Mouse (Mus musculus) myocyte (in vitro differentiated cells): Measurements from ENCODE around the gene Col17a1. TPM values are rescaled to one million over a fixed set of nuclear protein-coding genes. Genes with fewer than 3 reads are reported as not detected.

Source experiments
- H3K27me3 ChIP-seq: one replicate; pipeline ENCODE4 v1.6.1; 2011; ENCODE audit not compliant: control insufficient read depth, insufficient read depth, insufficient read length
- H3K36me3 ChIP-seq: one replicate; pipeline ENCODE4 v1.6.1; 2011; ENCODE audit not compliant: control insufficient read depth, insufficient read depth
- H3K4me2 ChIP-seq: one replicate; pipeline ENCODE4 v1.6.1; 2011; ENCODE audit warnings: low read depth, control low read depth
- H3K4me3 ChIP-seq: one replicate; pipeline ENCODE4 v1.5.1; 2011; ENCODE audit warnings: mild to moderate bottlenecking, control low read depth, moderate library complexity
- H3K79me2 ChIP-seq: one replicate; pipeline ENCODE4 v1.6.1; 2011; ENCODE audit not compliant: control insufficient read depth, insufficient read depth
- H3ac ChIP-seq: one replicate; pipeline ENCODE4 v1.6.1; 2011; ENCODE audit not compliant: control insufficient read depth, insufficient read length
- CEBPB ChIP-seq: IDR thresholded peaks from 2 replicates; pipeline ENCODE4 v1.6.1; 2011; ENCODE audit warnings: mild to moderate bottlenecking, moderate library complexity; ENCODE audit not compliant: poor library complexity, insufficient read depth, severe bottlenecking
- E2F4 ChIP-seq: IDR thresholded peaks from one replicate; pipeline ENCODE4 v1.6.1; 2011; ENCODE audit warnings: mild to moderate bottlenecking, control low read depth, moderate library complexity; ENCODE audit not compliant: insufficient read depth
- MAX ChIP-seq: IDR thresholded peaks from one replicate; pipeline ENCODE4 v1.6.1; 2011; ENCODE audit warnings: low read depth, mild to moderate bottlenecking, control low read depth
- MYOD1 ChIP-seq, 3 experiments: IDR thresholded peaks; one replicate each; pipeline ENCODE4 v1.6.1; 2011; ENCODE audit warnings: control low read depth in 2 of 3, low read depth in 2 of 3, mild to moderate bottlenecking in 2 of 3, moderate library complexity in 1 of 3; ENCODE audit not compliant: insufficient read length in 2 of 3, control insufficient read depth in 1 of 3
- MYOG ChIP-seq, 3 experiments: IDR thresholded peaks; one replicate each; pipeline ENCODE4 v1.6.1; 2011; ENCODE audit warnings: control low read depth in 2 of 3, low read depth in 2 of 3, mild to moderate bottlenecking in 2 of 3; ENCODE audit not compliant: insufficient read length in 2 of 3, control insufficient read depth in 1 of 3, insufficient read depth in 1 of 3
- POLR2A ChIP-seq: IDR thresholded peaks from one replicate; pipeline ENCODE4 v1.6.1; 2011; ENCODE audit warnings: low read depth, mild to moderate bottlenecking, control low read depth, moderate library complexity; ENCODE audit not compliant: insufficient read length
- POLR2AphosphoS2 ChIP-seq: IDR thresholded peaks from one replicate; pipeline ENCODE4 v1.6.1; 2011; ENCODE audit warnings: low read depth, control low read depth; ENCODE audit not compliant: insufficient read length
- REST ChIP-seq: IDR thresholded peaks from one replicate; pipeline ENCODE4 v1.6.1; 2011; ENCODE audit warnings: mild to moderate bottlenecking, control low read depth, moderate library complexity; ENCODE audit not compliant: insufficient read depth, insufficient read length
- SRF ChIP-seq: IDR thresholded peaks from one replicate; pipeline ENCODE4 v1.6.1; 2011; ENCODE audit warnings: low read depth; ENCODE audit not compliant: control insufficient read depth, insufficient read length
- TCF12 ChIP-seq: IDR thresholded peaks from one replicate; pipeline ENCODE4 v1.6.1; 2011; ENCODE audit warnings: mild to moderate bottlenecking, control low read depth; ENCODE audit not compliant: poor library complexity, insufficient read depth, severe bottlenecking
- TCF3 ChIP-seq: IDR thresholded peaks from one replicate; pipeline ENCODE4 v1.6.1; 2011; ENCODE audit warnings: low read depth, control low read depth; ENCODE audit not compliant: insufficient read length
- USF1 ChIP-seq: IDR thresholded peaks from one replicate; pipeline ENCODE4 v1.6.1; 2011; ENCODE audit warnings: low read depth, mild to moderate bottlenecking, control low read depth, moderate library complexity
- polyA plus RNA-seq: library from polyadenylated mRNA; unstranded; fragments of >200 nt; fragmentation: generic; extraction: Trizol; gene quantifications from one replicate; pipeline ENCODE4 v1.2.1, GENCODE M21; 2012; ENCODE audit warnings: missing spikeins

The Col17a1 gene
- polyA plus RNA-seq, 1 experiment, result 0.18 TPM

GRCm38 (mm10) chr19:47650366-47651159 is 41.3 kb downstream of the Col17a1 start:
- Histone ChIP-seq H3K4me2 (no peak overlapping the region), H3ac (no peak overlapping the region), H3K4me3 (no peak overlapping the region), H3K27me3 (no peaks in the 10 kb centered on the region), H3K36me3 (peaks cover 14% of the 10 kb centered on the region), H3K79me2 (no peaks in the 10 kb centered on the region)
- no peak for TF ChIP-seq POLR2A
- TF ChIP-seq POLR2AphosphoS2, result peak; percentile 35
- TF ChIP-seq REST, result no peak
- no peak for TF ChIP-seq MYOG (IDR thresholded peaks at IDR 0.05; ENCODE audit: control insufficient read depth in 1 of 3, insufficient read depth in 1 of 3, insufficient read length in 2 of 3, low read depth in 2 of 3)

DNA sequence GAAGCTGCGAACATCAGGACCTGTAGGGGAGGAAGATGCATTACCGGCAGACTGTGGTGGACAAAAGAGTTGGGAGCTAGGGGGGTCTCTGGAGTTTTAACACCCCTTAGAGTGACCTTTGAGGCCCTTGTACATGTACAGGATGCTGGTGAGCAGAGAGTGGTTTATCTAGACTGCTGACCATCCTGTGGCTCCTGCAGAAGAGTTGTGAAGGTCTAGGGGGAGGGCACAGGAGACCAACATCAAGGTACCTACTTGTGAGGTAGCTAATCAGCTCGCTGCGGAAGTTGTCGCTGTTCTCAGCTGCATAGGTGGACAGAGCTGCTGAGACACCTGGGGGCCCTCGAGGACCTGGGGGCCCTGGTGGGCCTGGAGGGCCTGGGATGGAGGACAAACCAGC is 42.8 kb downstream of the Col17a1 start:
- Histone ChIP-seq H3K79me2 (no peaks in the 10 kb centered on the region), H3K4me2 (no peak overlapping the region), H3K4me3 (no peak overlapping the region), H3K27me3 (no peaks in the 10 kb centered on the region), H3ac (no peak overlapping the region), H3K36me3 (peaks cover 14% of the 10 kb centered on the region)
- no peak for TF ChIP-seq TCF3

DNA sequence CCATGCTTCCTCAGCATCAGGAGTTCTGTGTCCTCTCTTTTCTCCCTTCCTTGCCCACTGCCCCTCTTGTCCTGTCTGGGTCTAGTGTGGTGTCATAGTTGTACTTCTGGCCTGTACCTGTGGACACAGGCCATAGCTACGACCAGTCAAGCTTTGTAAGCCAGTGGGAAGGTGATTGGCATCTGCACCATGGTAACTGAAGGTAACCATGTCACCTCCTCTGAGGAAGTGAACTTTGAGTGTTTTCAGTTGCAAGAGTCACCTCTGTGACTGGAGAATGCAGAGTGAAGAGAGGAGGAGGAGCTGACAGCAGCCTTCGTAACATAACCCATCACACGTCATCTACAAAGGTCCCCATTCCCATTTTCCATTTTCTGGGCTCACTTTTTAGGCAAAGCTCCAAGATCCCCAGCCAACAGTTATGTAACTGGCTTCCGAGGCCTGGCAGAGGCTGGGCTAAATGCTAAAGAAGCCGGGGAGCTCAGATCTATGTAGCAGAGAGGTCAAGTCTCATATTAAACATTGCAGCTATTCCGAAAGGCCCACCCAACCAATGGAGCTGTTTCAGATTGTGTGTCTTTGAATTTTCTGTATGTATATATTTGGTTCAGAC is 45.3 kb downstream of the Col17a1 start:
- Histone ChIP-seq H3K4me3 (no peak overlapping the region), H3K4me2 (no peak overlapping the region), H3K79me2 (no peaks in the 10 kb centered on the region), H3ac (no peak overlapping the region), H3K27me3 (no peaks in the 10 kb centered on the region), H3K36me3 (peaks cover 19% of the 10 kb centered on the region)
- no peak for TF ChIP-seq TCF3
- no peak for TF ChIP-seq CEBPB
- no peak for TF ChIP-seq MAX
- no peak for TF ChIP-seq REST
- TF ChIP-seq USF1, result no peak
- no peak for TF ChIP-seq MYOG (IDR thresholded peaks at IDR 0.05; ENCODE audit: control insufficient read depth in 1 of 3, insufficient read depth in 1 of 3, insufficient read length in 2 of 3, low read depth in 2 of 3)
- TF ChIP-seq TCF12, result no peak
- TF ChIP-seq SRF, result no peak
- TF ChIP-seq POLR2AphosphoS2, result no peak
- no peak for TF ChIP-seq E2F4
- no peak for TF ChIP-seq POLR2A
- TF ChIP-seq MYOD1 (IDR thresholded peaks at IDR 0.05; ENCODE audit: control insufficient read depth in 1 of 3, insufficient read length in 2 of 3, low read depth in 2 of 3), result no peak

- Histone ChIP-seq H3K4me3 (no peak overlapping the region), H3K4me2 (no peak overlapping the region), H3K27me3 (no peaks in the 10 kb centered on the region), H3ac (no peak overlapping the region), H3K36me3 (peaks cover 26% of the 10 kb centered on the region), H3K79me2 (no peaks in the 10 kb centered on the region)
- TF ChIP-seq MYOD1 (IDR thresholded peaks at IDR 0.05; ENCODE audit: control insufficient read depth in 1 of 3, insufficient read length in 2 of 3, low read depth in 2 of 3) (no peak), MAX (no peak), E2F4 (no peak), CEBPB (no peak), SRF (no peak), POLR2A (no peak), TCF12 (no peak), TCF3 (no peak), REST (no peak), USF1 (no peak), POLR2AphosphoS2 (no peak), MYOG (IDR thresholded peaks at IDR 0.05; ENCODE audit: control insufficient read depth in 1 of 3, insufficient read depth in 1 of 3, insufficient read length in 2 of 3, low read depth in 2 of 3) (no peak)
These were observed 46.3 kb downstream of the Col17a1 start for GRCm38 (mm10) chr19:47645583-47645982.

DNA sequence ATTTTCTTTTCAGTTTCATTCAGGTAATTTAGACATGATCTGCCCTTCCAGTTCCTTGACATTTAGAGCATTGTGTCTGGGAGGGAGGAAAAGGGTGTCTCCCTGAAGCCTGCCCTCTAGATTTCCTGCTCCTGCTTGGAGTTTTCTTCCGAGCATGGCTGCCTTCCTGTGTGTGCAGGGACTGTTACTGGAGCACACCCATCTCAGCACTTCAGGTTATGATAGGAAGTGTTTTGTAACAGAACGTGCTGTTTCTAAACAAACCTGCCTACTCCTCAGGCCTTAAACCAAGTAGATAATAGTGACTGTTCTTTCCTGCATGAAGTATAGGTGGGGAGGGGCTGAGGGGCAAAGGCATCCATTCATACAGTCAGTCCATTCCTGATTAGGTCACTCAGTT is 48.0 kb downstream of the Col17a1 start:
- no peak for TF ChIP-seq SRF
- no peak for TF ChIP-seq POLR2AphosphoS2
- no peak for TF ChIP-seq USF1
- TF ChIP-seq CEBPB, result no peak
- no peak for TF ChIP-seq E2F4
- no peak for TF ChIP-seq REST
- no peak for TF ChIP-seq TCF12
- TF ChIP-seq POLR2A, result no peak
- no peak for TF ChIP-seq TCF3
- no peak for TF ChIP-seq MAX
- no peak for TF ChIP-seq MYOD1 (IDR thresholded peaks at IDR 0.05; ENCODE audit: control insufficient read depth in 1 of 3, insufficient read length in 2 of 3, low read depth in 2 of 3)
- no peak for TF ChIP-seq MYOG (IDR thresholded peaks at IDR 0.05; ENCODE audit: control insufficient read depth in 1 of 3, insufficient read depth in 1 of 3, insufficient read length in 2 of 3, low read depth in 2 of 3)
- Histone ChIP-seq H3K27me3 (no peaks in the 10 kb centered on the region), H3K79me2 (no peaks in the 10 kb centered on the region), H3K4me2 (no peak overlapping the region), H3K4me3 (no peak overlapping the region), H3K36me3 (peaks cover 33% of the 10 kb centered on the region), H3ac (no peak overlapping the region)
